Mouse (Mus musculus) embryo, embryonic 11 days (tissue): ENCODE measurements around the gene Rtn4r.

Experiments used
- DNase-seq: peaks from one replicate; pipeline ENCODE4 v3.0.0-alpha.2; 2015

Gene Rtn4r

GRCm38 (mm10) chr16:18127241-18127861 lies at the start of gene Rtn4r:
Rtn4r (plus strand) TSS chr16:18127642.
- DNase-seq = peak; percentile 83

DNA sequence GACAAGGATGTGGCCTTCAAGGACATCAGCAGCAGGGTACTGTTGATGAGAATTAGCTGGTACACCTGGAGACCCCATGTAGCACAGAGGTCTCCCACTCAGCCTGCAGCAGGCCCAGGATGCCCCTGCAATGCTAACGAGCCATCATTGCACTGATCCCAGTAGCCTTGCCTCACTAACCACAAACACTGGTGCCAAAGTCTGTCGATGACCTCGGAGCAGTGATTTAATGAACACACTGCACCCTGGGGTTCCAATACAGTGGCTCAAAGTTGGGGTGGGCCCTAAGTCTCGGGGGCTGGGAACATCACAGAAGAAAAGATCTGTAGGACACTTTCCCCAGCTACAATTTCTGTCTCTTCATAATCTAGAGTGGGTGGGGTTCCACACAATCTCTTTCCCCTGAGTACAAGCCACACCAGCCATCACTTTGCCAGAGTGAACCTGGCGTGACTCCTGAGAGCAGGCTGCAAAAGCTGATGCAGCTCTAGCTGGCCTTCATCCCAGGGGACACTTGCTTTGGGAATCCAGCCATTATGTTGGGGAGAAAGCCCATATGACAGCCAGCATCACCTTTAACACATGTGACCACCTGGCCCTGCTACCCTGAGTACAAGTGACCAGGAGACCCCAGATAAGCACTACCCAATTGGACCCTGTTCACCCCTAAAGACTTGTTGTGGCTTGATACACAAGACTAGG lies 49.0 kb upstream of the Rtn4r start:
- no peak for DNase-seq

DNA sequence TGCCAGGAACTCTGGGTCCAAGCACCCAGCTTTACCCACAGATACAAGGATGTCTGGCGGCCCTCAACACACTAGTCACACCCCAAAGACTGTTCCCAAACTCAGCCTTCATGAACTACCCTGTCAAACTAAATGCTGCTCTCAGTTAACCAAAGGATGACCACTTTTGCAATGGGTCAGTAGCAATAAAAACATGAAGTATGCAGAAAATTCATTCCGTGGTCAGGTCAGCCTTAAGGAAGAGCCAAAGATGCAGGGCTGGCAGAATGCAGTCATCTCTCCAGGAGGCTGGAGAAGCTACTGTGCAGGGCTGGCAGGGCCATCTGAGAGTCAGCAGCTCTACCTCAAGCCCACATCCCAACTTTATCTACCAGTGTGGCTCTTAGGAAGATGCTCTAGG lies 48.1 kb upstream of the Rtn4r start:
- no peak for DNase-seq

GRCm38 (mm10) chr16:18080171-18080570 lies 47.3 kb upstream of the Rtn4r start:
- DNase-seq = no peak

DNA sequence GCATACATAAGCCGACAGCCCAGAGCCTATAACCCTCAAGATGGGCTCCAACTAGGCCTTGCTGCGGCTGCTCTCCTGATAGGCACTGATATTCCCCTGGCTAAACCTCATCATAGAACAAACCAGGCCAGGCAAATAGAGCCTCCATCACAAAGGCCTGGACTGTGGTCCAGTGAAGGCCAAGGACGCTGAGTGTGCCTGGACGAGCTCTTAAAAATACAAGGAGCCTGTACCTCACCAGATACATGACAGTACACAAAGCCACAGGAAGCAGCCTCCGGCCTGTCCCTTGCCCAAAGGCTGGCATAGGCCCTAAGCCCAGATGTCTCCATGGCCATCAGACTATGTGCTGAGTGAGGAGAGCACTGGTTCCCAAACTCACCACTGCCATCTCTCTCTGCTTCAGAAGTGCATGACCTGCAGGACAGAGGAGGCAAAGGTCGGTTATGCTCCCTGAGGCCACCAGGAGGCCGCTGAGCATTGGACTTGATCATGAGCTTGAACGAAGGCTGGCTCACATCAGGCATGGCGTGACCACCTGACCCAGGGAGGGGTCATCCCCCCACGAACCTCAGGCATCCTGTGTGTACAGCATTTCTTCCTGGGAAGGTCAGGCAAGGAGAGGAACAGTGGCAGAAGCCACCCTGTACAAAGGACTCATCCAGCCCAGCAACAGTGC lies 46.2 kb upstream of the Rtn4r start:
- DNase-seq = no peak

DNA sequence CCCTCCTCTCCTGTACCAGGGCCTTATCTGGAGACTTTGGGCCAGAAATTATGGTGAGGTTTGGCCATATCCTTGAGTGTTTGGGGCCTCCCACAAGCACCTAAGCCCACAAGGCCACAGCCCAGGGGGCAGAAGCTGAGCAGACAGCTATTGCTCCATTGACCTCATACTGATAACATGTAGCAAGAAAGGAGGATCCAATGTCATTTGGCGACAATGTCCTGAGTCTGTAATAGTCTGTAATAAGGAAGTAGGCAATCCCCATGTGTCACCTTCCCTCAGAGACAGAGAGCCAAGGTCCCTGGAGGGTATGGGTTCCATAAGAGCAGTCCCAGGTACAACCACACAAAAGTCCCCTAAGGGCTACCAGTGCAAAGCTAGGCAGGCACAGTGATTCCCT lies 45.2 kb upstream of the Rtn4r start:
- no peak for DNase-seq

DNA sequence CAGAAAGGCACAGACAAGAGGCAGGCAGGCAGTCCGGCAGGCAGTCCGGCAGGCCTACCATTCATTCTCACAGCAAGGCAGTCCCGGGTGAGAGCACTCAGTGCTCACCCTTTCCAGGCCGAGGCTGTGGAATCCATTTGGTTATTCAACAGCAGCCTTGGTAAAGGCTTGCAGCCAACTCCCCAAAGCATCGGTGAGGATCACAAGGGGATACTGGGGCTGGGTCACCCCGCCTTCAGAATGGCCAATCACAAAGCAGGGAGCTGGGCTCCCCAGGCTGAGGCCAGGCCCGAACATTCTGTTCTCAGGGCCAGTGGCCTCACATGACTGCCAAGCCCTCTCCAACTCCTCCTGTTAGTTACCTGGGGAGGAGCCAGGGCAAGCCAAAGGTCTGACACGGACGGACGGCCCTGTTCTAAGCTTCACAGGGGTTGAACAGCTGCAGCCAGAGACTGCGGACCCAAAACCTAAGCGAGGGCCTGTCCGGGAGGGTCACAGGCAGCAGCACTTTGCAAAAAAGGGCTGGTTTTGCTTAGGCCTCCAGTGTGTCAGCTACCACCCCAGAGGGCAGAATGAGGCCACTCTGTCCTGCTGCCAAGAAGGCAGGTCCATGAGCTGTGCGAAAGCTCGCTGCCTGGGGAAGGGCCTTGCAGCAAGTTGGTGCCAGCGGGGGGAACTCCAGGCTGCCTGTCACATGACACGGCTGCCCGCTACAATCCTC lies 44.1 kb upstream of the Rtn4r start:
- no peak for DNase-seq

- DNase-seq = no peak
Measured at GRCm38 (mm10) chr16:18084262-18084661, 43.2 kb upstream of the Rtn4r start.

GRCm38 (mm10) chr16:18087101-18087500 lies 40.3 kb upstream of the Rtn4r start:
- DNase-seq = no peak

DNA sequence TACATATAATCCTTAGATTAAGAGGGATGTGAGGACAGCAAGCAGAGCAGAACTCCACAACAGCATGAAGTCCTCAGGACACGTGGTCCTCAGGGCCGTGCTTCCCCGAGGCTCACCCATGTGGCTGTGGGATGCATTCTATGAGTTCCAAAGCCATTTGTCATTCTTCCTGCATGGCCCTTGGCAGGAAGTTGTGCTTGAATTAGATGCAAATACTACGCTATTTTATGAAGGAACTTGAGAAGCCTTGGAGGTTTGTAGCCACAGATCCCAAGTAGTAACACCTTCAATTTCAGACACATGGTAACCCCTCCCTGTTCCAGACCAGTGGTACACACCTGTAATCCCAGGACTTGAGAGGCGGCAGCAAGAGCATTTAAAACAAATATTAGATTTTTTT lies 31.1 kb upstream of the Rtn4r start:
- DNase-seq = no peak

DNA sequence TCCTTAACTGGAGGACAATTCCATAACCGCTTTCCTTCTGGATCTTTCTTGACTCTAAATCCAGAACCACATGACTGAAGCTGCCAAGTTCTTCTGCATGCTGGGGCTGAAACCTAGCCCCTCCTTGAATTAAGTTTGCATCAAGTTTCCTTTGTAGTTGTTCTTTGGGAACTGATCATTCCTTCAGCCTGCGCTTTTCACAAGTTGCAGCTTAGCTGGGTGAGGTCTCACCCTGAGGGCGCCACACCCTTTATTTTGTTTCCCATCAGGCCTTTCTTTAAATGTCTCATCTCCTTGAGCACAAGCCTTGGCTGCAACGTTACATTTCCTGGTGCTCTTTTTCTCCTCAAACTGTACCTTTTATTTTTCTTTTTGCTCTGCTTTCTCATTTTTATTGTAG lies 24.6 kb upstream of the Rtn4r start:
- DNase-seq = no peak

GRCm38 (mm10) chr16:18103366-18103765 lies 24.1 kb upstream of the Rtn4r start:
- no peak for DNase-seq

GRCm38 (mm10) chr16:18103808-18104207 lies 23.6 kb upstream of the Rtn4r start:
- DNase-seq = peak; percentile 22

GRCm38 (mm10) chr16:18108221-18108966 lies 19.0 kb upstream of the Rtn4r start:
- DNase-seq = peak; percentile 70

- DNase-seq = no peak
Measured at GRCm38 (mm10) chr16:18111042-18111441, 16.4 kb upstream of the Rtn4r start.

- no peak for DNase-seq
Measured at GRCm38 (mm10) chr16:18116467-18116866, 11.0 kb upstream of the Rtn4r start.

DNA sequence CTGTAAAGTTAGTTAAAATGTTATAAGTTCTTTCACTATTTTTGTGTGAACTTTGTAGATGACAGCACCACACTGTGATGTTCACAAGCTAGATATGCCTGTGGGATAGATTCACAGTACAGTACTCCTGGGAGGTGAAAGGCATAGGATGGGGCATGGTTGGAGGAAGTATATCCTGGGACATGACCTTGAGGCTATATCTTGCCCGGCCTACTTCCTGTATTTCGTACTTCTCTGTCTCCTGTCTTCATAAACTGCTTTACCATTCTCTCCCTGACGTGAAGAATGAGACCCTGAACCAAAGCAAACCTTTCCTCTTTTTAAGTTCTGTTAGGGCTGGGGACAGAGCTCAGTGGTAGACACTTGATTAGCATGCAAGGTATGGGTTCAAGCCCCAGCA lies 9.2 kb upstream of the Rtn4r start:
- DNase-seq = no peak

GRCm38 (mm10) chr16:18119031-18119730 lies 8.3 kb upstream of the Rtn4r start:
- DNase-seq = peak; percentile 73

GRCm38 (mm10) chr16:18122740-18123139 lies 4.7 kb upstream of the Rtn4r start:
- DNase-seq = no peak

DNA sequence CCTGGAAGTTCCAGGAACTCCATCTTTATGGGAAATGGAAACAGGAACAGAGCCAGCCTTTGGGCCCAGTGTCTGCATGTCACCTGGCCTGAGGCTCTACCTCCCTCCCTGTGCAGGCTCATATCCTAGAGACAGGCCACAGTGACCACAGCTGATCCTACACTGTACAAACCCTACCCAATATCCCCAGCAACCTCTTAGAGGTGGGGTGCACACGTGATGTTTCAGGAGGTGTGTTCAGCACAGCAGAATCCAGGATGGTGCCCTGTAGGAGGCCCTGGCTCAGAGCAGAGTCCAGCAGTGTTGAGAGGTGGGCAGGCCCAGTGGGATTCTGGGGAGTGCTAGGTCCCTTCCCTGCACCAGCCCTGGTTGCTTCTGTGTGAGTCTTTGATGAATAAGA lies 4.0 kb upstream of the Rtn4r start:
- no peak for DNase-seq

- DNase-seq = no peak
Measured at GRCm38 (mm10) chr16:18124040-18124439, 3.4 kb upstream of the Rtn4r start.

GRCm38 (mm10) chr16:18124626-18125025 lies 2.8 kb upstream of the Rtn4r start:
- DNase-seq = no peak
